Mouse (Mus musculus) liver, adult 2 months (tissue): Measurements from ENCODE around the gene Olfr668. TPM values are rescaled to one million over a fixed set of nuclear protein-coding genes. Genes with fewer than 3 reads are reported as not detected.

Experiments used
- DNase-seq: peaks from one replicate; pipeline ENCODE4 v3.0.0-alpha.2; 2011; ENCODE audit warnings: low read depth, low spot score; ENCODE audit errors: extremely low read depth
- H3K27ac ChIP-seq: fragments of 200-500 bp; replicated peaks from 2 replicates; pipeline ENCODE4 v1.5.1; 2012; ENCODE audit warnings: low read depth, mild to moderate bottlenecking, control low read depth, inconsistent platforms, low read length; ENCODE audit not compliant: insufficient read depth
- H3K27me3 ChIP-seq: fragments of 200-500 bp; 2 replicates; pipeline ENCODE4 v1.6.1; 2012; ENCODE audit warnings: mild to moderate bottlenecking, moderate library complexity, low read length, inconsistent platforms; ENCODE audit not compliant: control insufficient read depth, insufficient read depth
- H3K36me3 ChIP-seq: fragments of 200-500 bp; 2 replicates; pipeline ENCODE4 v1.6.1; 2012; ENCODE audit warnings: low read length, inconsistent platforms; ENCODE audit not compliant: control insufficient read depth, insufficient read depth
- H3K4me1 ChIP-seq: fragments of 200-500 bp; 2 replicates; pipeline ENCODE4 v1.6.1; 2011; ENCODE audit warnings: low read length; ENCODE audit not compliant: control insufficient read depth, insufficient read depth
- H3K4me3 ChIP-seq: fragments of 200-500 bp; 2 replicates; pipeline ENCODE4 v1.5.1; 2011; ENCODE audit warnings: low read depth, mild to moderate bottlenecking, control low read depth, low read length, moderate library complexity; ENCODE audit not compliant: insufficient read depth
- H3K79me2 ChIP-seq: fragments of 200-500 bp; 2 replicates; pipeline ENCODE4 v1.6.1; 2012; ENCODE audit warnings: inconsistent platforms, mild to moderate bottlenecking, low read length, moderate library complexity; ENCODE audit not compliant: control insufficient read depth, insufficient read depth
- H3K9ac ChIP-seq: fragments of 200-500 bp; 2 replicates; pipeline ENCODE4 v1.6.1; 2012; ENCODE audit warnings: low read depth, mild to moderate bottlenecking, control low read depth, inconsistent platforms, low read length
- CTCF ChIP-seq: fragments of 200-500 bp; IDR thresholded peaks from 2 replicates; pipeline ENCODE4 v1.5.1; 2011; ENCODE audit warnings: low read depth, low read length, control low read depth
- POLR2A ChIP-seq: fragments of 200-500 bp; IDR thresholded peaks from 2 replicates; pipeline ENCODE4 v1.6.1; 2011; ENCODE audit warnings: low read length, control low read depth; ENCODE audit not compliant: insufficient read depth; ENCODE audit errors: extremely low read depth
- WGBS: fragments of 180-500 bp; shearing (Covaris S2); methylation state at CpG from one replicate; pipeline ENCODE4 v1.1.7; 2018; 5-methylcytosine and 5-hydroxymethylcytosine counted together
- polyA plus RNA-seq: library from polyadenylated mRNA; depleted of rRNA; stranded (reverse); fragments of >200 nt; gene quantifications from 2 replicates; pipeline ENCODE4 v1.2.3, GENCODE M21; 2012; rRNA removed
- total RNA-seq: library from RNA; depleted of rRNA; stranded (reverse); fragments of >200 nt; gene quantifications from 2 replicates; pipeline ENCODE4 v1.2.3, GENCODE M21; 2014; rRNA removed

Olfr668 gene
- total and polyA plus RNA-seq, 2 experiments = not detected

- Histone ChIP-seq H3K36me3 (no peaks in the 10 kb centered on the region), H3K4me3 (no peak within 1 kb of the TSS), H3K9ac (no peak within 1 kb of the TSS), H3K27me3 (no peaks in the 10 kb centered on the region), H3K4me1 (no peaks in the 10 kb centered on the region), H3K79me2 (no peaks in the 10 kb centered on the region), H3K27ac (no peak within 1 kb of the TSS)
- DNase-seq = no peak
- WGBS = 80% methylated on average over 2 of the region's 2 CpGs
- TF ChIP-seq POLR2A (no peak), CTCF (no peak)
These were observed 32.0 kb downstream of the Olfr668 start, which contains the start of gene Olfr666 for GRCm38 (mm10) chr7:104895852-104896251. TSS of gene Olfr666 (minus strand) at chr7:104895952.

DNA sequence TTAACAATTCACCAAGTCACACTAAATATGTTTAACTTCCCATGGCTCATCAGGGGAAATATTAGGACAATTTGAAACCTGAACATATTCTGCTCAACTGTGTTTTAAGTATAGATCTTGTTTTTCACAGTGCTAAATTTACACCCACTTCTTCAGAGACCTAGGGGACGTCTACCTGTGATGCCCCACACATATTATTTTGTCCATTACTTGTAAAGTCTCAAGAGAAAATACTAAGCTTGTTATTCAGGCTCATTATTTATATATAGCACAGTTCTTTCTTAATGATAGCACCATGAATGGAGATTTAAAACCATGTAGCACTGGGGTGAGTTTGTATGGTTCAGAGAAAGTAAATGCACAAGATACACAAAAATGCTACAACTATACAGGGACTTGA, 50.1 kb downstream of the Olfr668 start, which contains the start of gene Olfr665:
Gene Olfr665 (plus strand): TSS at position 301 of the 400 bp plus-strand sequence.
- no peak within 1 kb of the TSS for H3K9ac ChIP-seq
- no peaks in the 10 kb centered on the region for H3K4me1 ChIP-seq
- H3K27ac ChIP-seq = no peak within 1 kb of the TSS
- 27% methylated on average over 1 of the region's 1 CpGs for WGBS
- no peaks in the 10 kb centered on the region for H3K36me3 ChIP-seq
- no peak for TF ChIP-seq POLR2A
- H3K79me2 ChIP-seq = no peaks in the 10 kb centered on the region
- H3K27me3 ChIP-seq = no peaks in the 10 kb centered on the region
- H3K4me3 ChIP-seq = no peak within 1 kb of the TSS
- DNase-seq = no peak

Other genes with a start within 250 kb of the Olfr668 start
- gene Olfr661, start 241.6 kb downstream of the Olfr668 start, total RNA-seq = not detected in 2 replicates
- gene Olfr661, start 241.6 kb downstream of the Olfr668 start, polyA plus RNA-seq = not detected in 2 replicates
- not detected in 2 replicates for gene Usp17le, start 150.6 kb downstream of the Olfr668 start, total RNA-seq
- gene Usp17le, start 150.6 kb downstream of the Olfr668 start, polyA plus RNA-seq = not detected in 2 replicates
- not detected in 2 replicates for gene Usp17lb, start 85.5 kb downstream of the Olfr668 start, total RNA-seq
- gene Usp17lb, start 85.5 kb downstream of the Olfr668 start, polyA plus RNA-seq = not detected in 2 replicates
- gene Usp17la, start 71.0 kb downstream of the Olfr668 start, total RNA-seq = not detected in 2 replicates
- not detected in 2 replicates for gene Usp17la, start 71.0 kb downstream of the Olfr668 start, polyA plus RNA-seq
- not detected in 2 replicates for gene Olfr665, start 50.0 kb downstream of the Olfr668 start, total RNA-seq
- not detected in 2 replicates for gene Olfr665, start 50.0 kb downstream of the Olfr668 start, polyA plus RNA-seq
- gene Olfr666, start 32.1 kb downstream of the Olfr668 start, total RNA-seq = not detected in 2 replicates
- gene Olfr666, start 32.1 kb downstream of the Olfr668 start, polyA plus RNA-seq = not detected in 2 replicates
- gene Olfr667, start 6.6 kb downstream of the Olfr668 start, total RNA-seq = not detected in 2 replicates
- gene Olfr667, start 6.6 kb downstream of the Olfr668 start, polyA plus RNA-seq = not detected in 2 replicates
- not detected in 2 replicates for gene Olfr669, start 6.2 kb upstream of the Olfr668 start, total RNA-seq
- not detected in 2 replicates for gene Olfr669, start 6.2 kb upstream of the Olfr668 start, polyA plus RNA-seq
- not detected in 2 replicates for gene Olfr670, start 34.6 kb upstream of the Olfr668 start, total RNA-seq
- not detected in 2 replicates for gene Olfr670, start 34.6 kb upstream of the Olfr668 start, polyA plus RNA-seq
- not detected in 2 replicates for gene Olfr671, start 51.1 kb upstream of the Olfr668 start, total RNA-seq
- not detected in 2 replicates for gene Olfr671, start 51.1 kb upstream of the Olfr668 start, polyA plus RNA-seq
- gene Olfr672, start 74.0 kb upstream of the Olfr668 start, total RNA-seq = not detected in 2 replicates
- not detected in 2 replicates for gene Olfr672, start 74.0 kb upstream of the Olfr668 start, polyA plus RNA-seq
- gene Olfr675, start 100.4 kb upstream of the Olfr668 start, total RNA-seq = not detected in 2 replicates
- not detected in 2 replicates for gene Olfr675, start 100.4 kb upstream of the Olfr668 start, polyA plus RNA-seq
- gene Olfr676, start 104.6 kb upstream of the Olfr668 start, total RNA-seq = not detected in 2 replicates
- gene Olfr676, start 104.6 kb upstream of the Olfr668 start, polyA plus RNA-seq = not detected in 2 replicates
- gene Olfr677, start 123.3 kb upstream of the Olfr668 start, total RNA-seq = not detected in 2 replicates
- not detected in 2 replicates for gene Olfr677, start 123.3 kb upstream of the Olfr668 start, polyA plus RNA-seq
- not detected in 2 replicates for gene Olfr678, start 136.4 kb upstream of the Olfr668 start, total RNA-seq
- not detected in 2 replicates for gene Olfr678, start 136.4 kb upstream of the Olfr668 start, polyA plus RNA-seq
- gene Olfr679, start 153.1 kb upstream of the Olfr668 start, total RNA-seq = not detected in 2 replicates
- gene Olfr679, start 153.1 kb upstream of the Olfr668 start, polyA plus RNA-seq = not detected in 2 replicates
- not detected in 2 replicates for gene Olfr680-ps1, start 164.8 kb upstream of the Olfr668 start, total RNA-seq
- gene Olfr680-ps1, start 164.8 kb upstream of the Olfr668 start, polyA plus RNA-seq = not detected in 2 replicates
- gene Olfr681, start 188.8 kb upstream of the Olfr668 start, total RNA-seq = not detected in 2 replicates
- not detected in 2 replicates for gene Olfr681, start 188.8 kb upstream of the Olfr668 start, polyA plus RNA-seq
- gene Olfr683, start 219.0 kb upstream of the Olfr668 start, total RNA-seq = not detected in 2 replicates
- gene Olfr683, start 219.0 kb upstream of the Olfr668 start, polyA plus RNA-seq = not detected in 2 replicates
- not detected in 2 replicates for gene Olfr684, start 235.6 kb upstream of the Olfr668 start, total RNA-seq
- not detected in 2 replicates for gene Olfr684, start 235.6 kb upstream of the Olfr668 start, polyA plus RNA-seq